Mouse (Mus musculus): ENCODE measurements around the gene Pla2g2c.

DNA sequence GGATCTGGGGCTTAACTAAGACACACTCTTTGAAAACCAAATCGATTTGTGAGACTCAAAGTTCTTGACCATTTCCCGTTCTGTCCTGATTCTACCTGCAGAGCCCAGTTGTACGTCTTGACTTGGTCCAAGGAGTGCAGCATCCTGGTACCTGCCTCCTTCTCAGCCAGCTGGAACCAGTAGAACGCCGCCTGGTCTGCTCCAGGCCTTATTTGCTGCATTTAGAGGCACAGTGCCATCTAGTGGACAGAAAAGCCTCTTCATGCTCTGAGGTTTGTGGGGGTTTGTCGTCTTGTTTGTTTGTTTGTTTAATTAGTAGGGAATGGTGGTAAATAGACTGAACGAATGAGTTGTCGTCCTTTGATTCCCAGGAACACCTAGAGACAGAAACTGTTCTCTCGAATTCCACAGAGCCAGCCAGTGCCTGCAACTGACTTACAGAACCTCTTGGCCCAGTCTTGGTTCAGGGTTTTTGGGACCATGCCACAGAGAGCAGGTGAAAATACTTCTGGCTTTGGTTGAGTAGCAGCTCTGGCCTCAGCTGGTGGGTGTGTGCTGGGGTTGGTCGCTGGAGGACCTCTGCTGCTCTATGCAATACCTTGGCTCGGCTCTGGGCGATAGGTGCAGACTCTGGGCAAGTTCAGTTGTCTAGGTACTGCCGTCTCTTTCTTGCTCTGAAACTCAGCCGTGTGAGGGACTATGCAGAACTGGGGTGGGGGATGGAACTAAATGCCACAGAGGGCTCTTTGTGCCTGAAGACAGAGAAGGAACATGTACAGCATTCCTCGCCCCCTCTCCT is 24.2 kb upstream of the Pla2g2c start:
- TF ChIP-seq CTCF (IDR thresholded peaks at IDR 0.05; ENCODE audit: extremely low read depth, insufficient read depth, insufficient read length, insufficient replicate concordance) (peak; percentile 49; the same call in 1 of the 2 replicates), POLR2A (IDR thresholded peaks at IDR 0.05; ENCODE audit: low read depth, low read length) (no peak)

All from spleen, adult 2 months (tissue).